Mouse (Mus musculus) limb, embryonic 10.5 days (tissue): ENCODE measurements around the gene Sirpa. TPM values are rescaled to one million over a fixed set of nuclear protein-coding genes. Genes with fewer than 3 reads are reported as not detected.
A peak's percentile ranks its signal among the peaks of the same experiment; 100 is the strongest.

Experiments used
- DNase-seq: peaks from one replicate; pipeline ENCODE4 v3.0.0-alpha.2; 2017; ENCODE audit warnings: low spot score
- H3K27ac ChIP-seq: fragments of 300-500 bp; sonication (generic); 2 replicates; pipeline ENCODE4 v1.5.1; 2016; ENCODE audit warnings: mild to moderate bottlenecking
- H3K27me3 ChIP-seq: fragments of 300-500 bp; sonication (generic); 2 replicates; pipeline ENCODE4 v1.6.1; 2016; ENCODE audit warnings: low read depth, mild to moderate bottlenecking; ENCODE audit not compliant: poor library complexity, severe bottlenecking
- H3K36me3 ChIP-seq: fragments of 300-500 bp; sonication (generic); 2 replicates; pipeline ENCODE4 v1.6.1; 2016; ENCODE audit warnings: mild to moderate bottlenecking, moderate library complexity
- H3K4me1 ChIP-seq: fragments of 300-500 bp; sonication (generic); 2 replicates; pipeline ENCODE4 v1.6.1; 2016
- H3K4me3 ChIP-seq: fragments of 300-500 bp; sonication (generic); 2 replicates; pipeline ENCODE4 v1.5.1; 2016; ENCODE audit warnings: mild to moderate bottlenecking, moderate library complexity
- H3K9me3 ChIP-seq: fragments of 300-500 bp; sonication (generic); replicated peaks from 2 replicates; pipeline ENCODE4 v1.6.1; 2016; ENCODE audit warnings: mild to moderate bottlenecking
- WGBS: fragments of 180-500 bp; shearing (Covaris S2); methylation state at CpG from one replicate; pipeline ENCODE4 v1.1.7; 2016; 5-methylcytosine and 5-hydroxymethylcytosine counted together
- polyA plus RNA-seq: library from polyadenylated mRNA; unstranded; fragments of >200 nt; fragmentation: Nextera tagmentation; extraction: Ambion mirVana; gene quantifications from 2 replicates; pipeline ENCODE4 v1.2.1, GENCODE M21; 2016

Gene Sirpa
- polyA plus RNA-seq, 1 experiment from 2014 or later: 11.5 TPM

DNA sequence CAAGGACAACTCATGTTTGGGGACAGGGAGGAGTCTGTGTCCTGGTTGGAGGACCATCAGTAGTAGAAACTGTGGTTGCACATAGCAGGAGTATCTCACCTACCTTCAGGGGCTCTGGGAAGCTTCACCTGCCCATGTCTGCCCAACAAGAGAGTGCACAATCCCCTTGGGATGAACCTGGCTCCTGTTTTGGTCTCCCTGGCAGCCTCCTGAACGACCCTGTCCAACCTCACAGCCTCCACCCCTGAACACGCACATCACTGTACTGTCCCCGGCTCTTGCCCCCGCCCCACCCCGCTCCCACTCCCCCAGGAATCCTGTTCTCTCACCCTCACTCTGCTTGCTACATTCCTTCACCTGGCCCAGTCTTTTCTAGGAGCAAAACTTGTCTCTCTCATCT lies 30.3 kb downstream of the Sirpa start:
- Histone ChIP-seq H3K4me3 (no peak overlapping the region), H3K4me1 (peaks cover 18% of the 10 kb centered on the region), H3K36me3 (no peaks in the 10 kb centered on the region), H3K27me3 (no peaks in the 10 kb centered on the region), H3K9me3 (no peaks in the 10 kb centered on the region), H3K27ac (no peak overlapping the region)
- DNase-seq: peak; percentile 24
- WGBS: 98% methylated on average over 5 of the region's 5 CpGs

DNA sequence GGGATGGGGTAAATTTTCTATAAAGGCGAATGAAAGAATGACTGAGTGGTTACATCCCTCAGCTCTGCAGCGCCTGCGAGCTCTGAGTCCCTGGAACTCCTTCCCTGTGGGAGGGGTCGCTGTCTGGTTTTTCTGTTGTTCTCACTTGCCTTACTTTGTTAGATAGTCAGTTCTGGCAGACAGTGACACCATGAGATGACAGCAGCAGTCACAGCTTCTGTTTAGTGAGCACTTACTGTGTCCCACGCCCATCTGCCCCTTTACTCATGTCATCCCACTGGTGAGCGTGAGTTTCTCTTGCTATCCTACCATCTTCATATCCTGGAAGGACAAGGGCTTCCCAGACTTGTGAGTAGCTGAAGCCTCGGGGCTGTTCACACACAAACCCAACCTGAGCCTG lies 31.1 kb downstream of the Sirpa start:
- H3K36me3 ChIP-seq: no peaks in the 10 kb centered on the region
- H3K4me3 ChIP-seq: no peak overlapping the region
- H3K27me3 ChIP-seq: no peaks in the 10 kb centered on the region
- no peaks in the 10 kb centered on the region for H3K9me3 ChIP-seq
- WGBS: 85% methylated on average over 7 of the region's 7 CpGs
- H3K27ac ChIP-seq: no peak overlapping the region
- peaks cover 15% of the 10 kb centered on the region for H3K4me1 ChIP-seq
- DNase-seq: peak; percentile 25

DNA sequence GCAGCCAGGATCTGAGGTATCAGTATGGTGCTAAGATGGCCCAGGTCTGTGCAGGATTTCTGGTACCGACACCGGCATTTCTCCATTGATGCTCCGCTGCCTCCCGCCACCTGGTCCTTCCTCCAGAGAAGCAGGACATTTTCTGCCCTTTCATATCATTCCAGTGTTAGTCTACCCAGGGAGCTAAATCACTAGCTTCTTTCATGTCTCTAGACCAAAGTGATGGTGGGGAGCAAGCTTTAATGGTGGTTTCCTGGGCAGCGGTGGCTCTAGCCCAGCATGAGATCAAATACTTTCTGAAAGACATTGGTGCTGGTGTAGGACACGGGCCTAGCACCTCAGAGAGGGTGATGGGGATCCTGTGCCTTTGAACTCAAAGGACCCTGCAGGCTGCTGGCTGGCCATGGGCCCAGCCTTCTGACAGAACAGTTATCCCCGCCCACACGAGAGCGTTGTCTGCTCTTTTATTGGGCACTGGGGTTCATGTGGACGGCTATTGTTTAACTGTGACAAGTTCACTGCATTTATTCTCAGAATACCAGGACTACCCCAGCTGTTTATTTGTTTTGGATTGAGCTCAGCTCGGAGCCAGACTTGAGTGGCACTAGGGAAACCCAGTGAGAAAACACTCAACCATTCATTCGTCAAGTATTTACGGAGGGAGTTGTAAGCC lies 31.7 kb downstream of the Sirpa start:
- Histone ChIP-seq H3K4me3 (no peak overlapping the region), H3K9me3 (no peaks in the 10 kb centered on the region), H3K4me1 (peaks cover 10% of the 10 kb centered on the region), H3K27me3 (no peaks in the 10 kb centered on the region), H3K36me3 (no peaks in the 10 kb centered on the region), H3K27ac (no peak overlapping the region)
- WGBS: 63% methylated on average over 13 of the region's 13 CpGs
- DNase-seq: peak; percentile 26

DNA sequence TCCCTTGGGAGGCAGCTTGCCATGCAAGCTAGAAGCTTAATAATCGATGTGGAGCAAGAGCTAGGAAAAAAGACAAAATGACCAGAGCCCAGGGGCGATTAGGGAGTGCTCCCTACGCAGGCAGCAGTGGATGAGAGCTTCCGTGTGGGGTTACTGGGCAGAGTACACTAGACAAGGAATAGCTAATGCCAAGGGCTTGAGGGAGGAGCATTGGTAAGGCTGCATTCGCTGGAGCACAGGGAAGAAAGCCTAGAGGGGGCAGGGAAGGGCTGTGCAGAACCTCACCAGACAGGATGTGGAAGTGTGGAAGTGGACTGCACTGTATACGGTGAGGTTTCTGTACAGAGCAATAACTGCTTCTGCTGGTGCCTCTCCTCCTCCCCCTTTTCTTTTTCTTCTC lies 32.3 kb downstream of the Sirpa start:
- Histone ChIP-seq H3K4me3 (no peak overlapping the region), H3K36me3 (0 out of 2 replicates have a peak, but pooled peaks cover under 1% of the 10 kb centered on the region), H3K4me1 (peaks cover 10% of the 10 kb centered on the region), H3K27me3 (no peaks in the 10 kb centered on the region), H3K9me3 (no peaks in the 10 kb centered on the region), H3K27ac (no peak overlapping the region)
- 65% methylated on average over 6 of the region's 6 CpGs for WGBS
- DNase-seq: peak; percentile 23

DNA sequence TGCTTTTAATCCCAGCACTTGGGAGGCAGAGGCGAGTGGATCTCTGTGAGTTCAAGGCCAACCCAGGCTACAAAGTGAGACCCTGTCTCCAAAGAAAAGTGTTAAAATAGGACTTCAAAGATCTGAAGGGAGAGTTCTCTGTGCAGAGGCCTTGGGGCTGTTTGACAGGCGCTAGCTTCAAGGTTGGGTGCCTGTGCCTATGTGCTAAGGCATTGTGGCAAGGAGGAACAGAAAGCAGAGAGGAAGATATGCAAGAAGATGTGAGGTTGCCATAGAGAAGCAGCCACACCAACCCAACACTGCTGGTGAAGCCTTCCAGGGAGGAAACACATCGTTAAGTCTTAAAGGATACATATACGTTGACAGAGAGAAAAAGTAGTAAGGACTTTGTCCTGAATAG lies 33.2 kb downstream of the Sirpa start:
- Histone ChIP-seq H3K4me1 (peaks cover 10% of the 10 kb centered on the region), H3K27ac (no peak overlapping the region), H3K4me3 (no peak overlapping the region), H3K36me3 (0 out of 2 replicates have a peak, but pooled peaks cover 3% of the 10 kb centered on the region), H3K9me3 (no peaks in the 10 kb centered on the region), H3K27me3 (no peaks in the 10 kb centered on the region)
- WGBS: 79% methylated on average over 4 of the region's 4 CpGs
- peak; percentile 18 for DNase-seq

DNA sequence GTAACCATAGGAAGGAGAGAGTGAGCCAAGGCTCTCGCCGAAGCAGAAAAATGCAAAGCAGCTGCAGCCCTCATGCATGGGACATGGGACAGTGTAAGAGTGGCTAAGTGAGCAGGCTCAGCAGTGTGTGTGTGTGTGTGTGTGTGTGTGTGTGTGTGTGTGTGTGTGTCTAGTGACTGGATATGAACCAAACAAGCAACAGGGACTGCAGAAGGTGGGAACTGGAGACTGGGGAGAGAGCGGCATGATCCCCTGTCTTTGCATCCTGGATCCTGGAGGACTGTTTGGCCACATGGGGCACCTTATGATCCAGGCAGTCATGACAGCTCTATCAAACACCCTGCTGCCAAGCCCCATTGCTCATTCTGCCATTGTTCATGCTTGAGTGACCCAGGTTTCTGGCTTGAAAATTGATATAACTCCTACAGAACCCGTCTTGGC lies 34.0 kb downstream of the Sirpa start:
- DNase-seq: peak; percentile 25
- H3K4me1 ChIP-seq: peaks cover 10% of the 10 kb centered on the region
- H3K27me3 ChIP-seq: no peaks in the 10 kb centered on the region
- no peak overlapping the region for H3K27ac ChIP-seq
- H3K36me3 ChIP-seq: 0 out of 2 replicates have a peak, but pooled peaks cover 6% of the 10 kb centered on the region
- 95% methylated on average over 4 of the region's 4 CpGs for WGBS
- H3K4me3 ChIP-seq: no peak overlapping the region
- no peaks in the 10 kb centered on the region for H3K9me3 ChIP-seq

DNA sequence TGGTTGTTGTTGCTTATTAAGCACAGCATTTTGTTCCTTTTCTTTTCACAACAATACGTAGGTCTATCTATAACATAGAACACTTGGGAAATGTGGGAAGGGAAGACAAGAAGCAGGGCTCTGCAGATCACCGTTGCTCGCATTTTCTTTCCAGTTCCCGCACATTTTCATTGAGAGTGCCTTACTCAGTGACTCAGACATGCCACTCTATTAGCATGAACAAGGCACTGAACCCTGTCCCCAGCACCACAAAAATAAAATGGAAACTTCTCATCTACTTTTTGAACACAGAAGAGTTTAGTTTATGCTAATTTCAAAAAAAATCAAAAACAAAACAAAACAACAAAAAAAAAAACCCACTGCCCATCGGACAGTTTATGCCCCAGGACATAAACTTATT lies 34.5 kb downstream of the Sirpa start:
- Histone ChIP-seq H3K9me3 (no peaks in the 10 kb centered on the region), H3K4me3 (no peak overlapping the region), H3K27ac (no peak overlapping the region), H3K36me3 (0 out of 2 replicates have a peak, but pooled peaks cover 6% of the 10 kb centered on the region), H3K4me1 (peaks cover 10% of the 10 kb centered on the region), H3K27me3 (no peaks in the 10 kb centered on the region)
- WGBS: 94% methylated on average over 5 of the region's 5 CpGs
- no peak for DNase-seq

DNA sequence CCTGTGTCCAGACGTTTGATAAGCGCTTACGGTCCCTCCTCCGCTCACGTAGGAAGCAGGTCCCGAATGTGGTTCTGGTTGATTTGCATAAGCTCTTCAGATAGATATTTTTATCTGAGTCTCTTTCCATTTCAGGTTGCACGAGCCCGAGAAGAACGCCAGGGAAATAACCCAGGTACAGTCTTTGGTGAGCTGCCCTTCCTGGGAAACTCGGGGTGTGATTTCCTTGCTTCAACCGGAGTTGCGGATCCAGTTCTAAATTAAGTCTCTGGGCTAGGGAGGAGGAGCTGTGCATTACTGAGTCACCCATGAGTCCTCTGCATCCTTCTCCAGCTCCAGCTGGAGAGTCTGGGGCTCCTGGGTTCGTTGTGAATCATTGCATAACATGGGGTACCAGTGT lies 35.2 kb downstream of the Sirpa start:
- H3K9me3 ChIP-seq: no peaks in the 10 kb centered on the region
- peaks cover 10% of the 10 kb centered on the region for H3K4me1 ChIP-seq
- H3K27me3 ChIP-seq: no peaks in the 10 kb centered on the region
- H3K4me3 ChIP-seq: no peak overlapping the region
- H3K36me3 ChIP-seq: 0 out of 2 replicates have a peak, but pooled peaks cover 6% of the 10 kb centered on the region
- DNase-seq: peak; percentile 21
- WGBS: 90% methylated on average over 13 of the region's 13 CpGs
- no peak overlapping the region for H3K27ac ChIP-seq

DNA sequence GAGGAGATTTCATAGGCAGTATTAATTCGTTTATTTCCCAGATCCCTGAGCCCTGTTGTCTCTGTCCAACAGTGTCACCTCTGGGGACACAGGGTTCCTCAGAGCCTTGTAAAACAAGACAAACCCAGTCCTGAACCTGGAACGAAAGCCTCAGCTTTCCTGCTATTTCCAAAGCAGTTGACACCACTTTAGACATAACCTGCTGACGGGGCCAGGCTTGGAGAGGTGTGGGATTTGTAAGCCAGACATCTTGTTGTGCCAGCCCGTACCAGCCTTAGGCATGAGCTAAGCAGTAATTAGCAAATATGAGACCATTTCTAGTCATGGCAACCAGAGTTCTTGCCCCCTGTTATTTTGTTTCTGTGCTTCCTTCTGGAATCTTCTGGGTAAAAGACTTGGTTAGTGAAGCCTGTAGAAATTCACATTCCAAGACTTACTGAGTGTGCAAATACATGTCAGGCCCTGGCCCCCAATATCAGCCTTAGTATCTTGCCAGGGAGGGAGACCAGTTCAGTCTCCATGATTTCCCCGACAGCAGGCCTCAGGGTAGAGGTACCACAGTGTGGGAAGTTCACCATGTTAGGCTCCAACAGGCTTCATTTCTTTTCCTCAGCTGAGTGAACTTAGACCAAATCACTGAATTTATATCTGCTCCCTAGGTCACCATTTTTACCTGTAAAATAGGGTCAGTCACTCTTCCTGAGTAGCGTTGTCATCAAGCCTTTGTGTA lies 36.0 kb downstream of the Sirpa start:
- 0 out of 2 replicates have a peak, but pooled peaks cover 6% of the 10 kb centered on the region for H3K36me3 ChIP-seq

DNA sequence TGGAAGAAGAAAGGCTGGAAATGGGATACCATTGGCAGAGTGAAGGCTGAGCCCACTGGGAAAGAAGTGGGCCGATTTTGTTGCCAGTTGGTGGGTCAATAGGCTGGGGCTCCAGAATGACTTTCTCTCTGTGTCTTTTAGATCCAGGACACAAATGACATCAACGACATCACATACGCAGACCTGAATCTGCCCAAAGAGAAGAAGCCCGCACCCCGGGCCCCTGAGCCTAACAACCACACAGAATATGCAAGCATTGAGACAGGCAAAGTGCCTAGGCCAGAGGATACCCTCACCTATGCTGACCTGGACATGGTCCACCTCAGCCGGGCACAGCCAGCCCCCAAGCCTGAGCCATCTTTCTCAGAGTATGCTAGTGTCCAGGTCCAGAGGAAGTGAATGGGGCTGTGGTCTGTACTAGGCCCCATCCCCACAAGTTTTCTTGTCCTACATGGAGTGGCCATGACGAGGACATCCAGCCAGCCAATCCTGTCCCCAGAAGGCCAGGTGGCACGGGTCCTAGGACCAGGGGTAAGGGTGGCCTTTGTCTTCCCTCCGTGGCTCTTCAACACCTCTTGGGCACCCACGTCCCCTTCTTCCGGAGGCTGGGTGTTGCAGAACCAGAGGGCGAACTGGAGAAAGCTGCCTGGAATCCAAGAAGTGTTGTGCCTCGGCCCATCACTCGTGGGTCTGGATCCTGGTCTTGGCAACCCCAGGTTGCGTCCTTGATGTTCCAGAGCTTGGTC lies 37.3 kb downstream of the Sirpa start:
- Histone ChIP-seq H3K9me3 (no peaks in the 10 kb centered on the region), H3K27ac (no peak overlapping the region), H3K27me3 (no peaks in the 10 kb centered on the region), H3K36me3 (0 out of 2 replicates have a peak, but pooled peaks cover 6% of the 10 kb centered on the region), H3K4me3 (no peak overlapping the region), H3K4me1 (peaks cover 1% of the 10 kb centered on the region)
- no peak for DNase-seq
- 94% methylated on average over 15 of the region's 15 CpGs for WGBS

More for the DNA sequence above, 36.0 kb downstream of the Sirpa start:
- Histone ChIP-seq H3K4me3 (no peak overlapping the region), H3K27me3 (no peaks in the 10 kb centered on the region), H3K27ac (no peak overlapping the region), H3K9me3 (no peaks in the 10 kb centered on the region), H3K4me1 (peaks cover 10% of the 10 kb centered on the region)
- peak; percentile 15 for DNase-seq
- WGBS: 92% methylated on average over 6 of the region's 6 CpGs

DNA sequence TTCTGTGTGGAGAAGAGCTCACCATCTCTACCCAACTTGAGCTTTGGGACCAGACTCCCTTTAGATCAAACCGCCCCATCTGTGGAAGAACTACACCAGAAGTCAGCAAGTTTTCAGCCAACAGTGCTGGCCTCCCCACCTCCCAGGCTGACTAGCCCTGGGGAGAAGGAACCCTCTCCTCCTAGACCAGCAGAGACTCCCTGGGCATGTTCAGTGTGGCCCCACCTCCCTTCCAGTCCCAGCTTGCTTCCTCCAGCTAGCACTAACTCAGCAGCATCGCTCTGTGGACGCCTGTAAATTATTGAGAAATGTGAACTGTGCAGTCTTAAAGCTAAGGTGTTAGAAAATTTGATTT lies 37.9 kb downstream of the Sirpa start:
- H3K36me3 ChIP-seq: 0 out of 2 replicates have a peak, but pooled peaks cover 6% of the 10 kb centered on the region
- WGBS: 91% methylated on average over 3 of the region's 3 CpGs

DNA sequence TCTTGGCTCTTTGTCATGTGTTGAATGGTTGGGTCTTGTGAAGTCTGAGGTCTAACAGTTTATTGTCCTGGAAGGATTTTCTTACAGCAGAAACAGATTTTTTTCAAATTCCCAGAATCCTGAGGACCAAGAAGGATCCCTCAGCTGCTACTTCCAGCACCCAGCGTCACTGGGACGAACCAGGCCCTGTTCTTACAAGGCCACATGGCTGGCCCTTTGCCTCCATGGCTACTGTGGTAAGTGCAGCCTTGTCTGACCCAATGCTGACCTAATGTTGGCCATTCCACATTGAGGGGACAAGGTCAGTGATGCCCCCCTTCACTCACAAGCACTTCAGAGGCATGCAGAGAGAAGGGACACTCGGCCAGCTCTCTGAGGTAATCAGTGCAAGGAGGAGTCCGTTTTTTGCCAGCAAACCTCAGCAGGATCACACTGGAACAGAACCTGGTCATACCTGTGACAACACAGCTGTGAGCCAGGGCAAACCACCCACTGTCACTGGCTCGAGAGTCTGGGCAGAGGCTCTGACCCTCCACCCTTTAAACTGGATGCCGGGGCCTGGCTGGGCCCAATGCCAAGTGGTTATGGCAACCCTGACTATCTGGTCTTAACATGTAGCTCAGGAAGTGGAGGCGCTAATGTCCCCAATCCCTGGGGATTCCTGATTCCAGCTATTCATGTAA lies 38.5 kb downstream of the Sirpa start:
- Histone ChIP-seq H3K36me3 (0 out of 2 replicates have a peak, but pooled peaks cover 6% of the 10 kb centered on the region), H3K9me3 (no peaks in the 10 kb centered on the region), H3K4me3 (no peak overlapping the region), H3K27ac (no peak overlapping the region), H3K27me3 (no peaks in the 10 kb centered on the region), H3K4me1 (no peaks in the 10 kb centered on the region)
- 91% methylated on average over 7 of the region's 7 CpGs for whole genome bisulfite sequencing
- no peak for DNase-seq

More for the DNA sequence above, 37.9 kb downstream of the Sirpa start:
- Histone ChIP-seq H3K4me1 (no peaks in the 10 kb centered on the region), H3K27ac (no peak overlapping the region), H3K27me3 (no peaks in the 10 kb centered on the region), H3K9me3 (no peaks in the 10 kb centered on the region), H3K4me3 (no peak overlapping the region)
- no peak for DNase-seq
